Mouse (Mus musculus) layer of hippocampus, postnatal 14 days (tissue): ENCODE measurements around the gene Tmem164. TPM values are rescaled to one million over a fixed set of nuclear protein-coding genes. Genes with fewer than 3 reads are reported as not detected.

ENCODE experiments used
- DNase-seq, 2 experiments: peaks; one replicate each; pipeline ENCODE4 v3.0.0; 2021 to 2022; ENCODE audit warnings: low spot score in 2 of 2, mixed read lengths in 1 of 2
- total RNA-seq, 2 experiments: library from RNA; stranded (reverse); gene quantifications; 2 replicates each; pipeline ENCODE4 v1.2.3; 2021

Gene Tmem164
- total RNA-seq, 2 experiments from 2014 or later = 25.8 to 27.0 TPM

GRCm38 (mm10) chrX:142825309-142825708 lies 144.1 kb downstream of the Tmem164 start:
- DNase-seq = no peak

GRCm38 (mm10) chrX:142827644-142828043 lies 146.4 kb downstream of the Tmem164 start:
- DNase-seq = no peak

DNA sequence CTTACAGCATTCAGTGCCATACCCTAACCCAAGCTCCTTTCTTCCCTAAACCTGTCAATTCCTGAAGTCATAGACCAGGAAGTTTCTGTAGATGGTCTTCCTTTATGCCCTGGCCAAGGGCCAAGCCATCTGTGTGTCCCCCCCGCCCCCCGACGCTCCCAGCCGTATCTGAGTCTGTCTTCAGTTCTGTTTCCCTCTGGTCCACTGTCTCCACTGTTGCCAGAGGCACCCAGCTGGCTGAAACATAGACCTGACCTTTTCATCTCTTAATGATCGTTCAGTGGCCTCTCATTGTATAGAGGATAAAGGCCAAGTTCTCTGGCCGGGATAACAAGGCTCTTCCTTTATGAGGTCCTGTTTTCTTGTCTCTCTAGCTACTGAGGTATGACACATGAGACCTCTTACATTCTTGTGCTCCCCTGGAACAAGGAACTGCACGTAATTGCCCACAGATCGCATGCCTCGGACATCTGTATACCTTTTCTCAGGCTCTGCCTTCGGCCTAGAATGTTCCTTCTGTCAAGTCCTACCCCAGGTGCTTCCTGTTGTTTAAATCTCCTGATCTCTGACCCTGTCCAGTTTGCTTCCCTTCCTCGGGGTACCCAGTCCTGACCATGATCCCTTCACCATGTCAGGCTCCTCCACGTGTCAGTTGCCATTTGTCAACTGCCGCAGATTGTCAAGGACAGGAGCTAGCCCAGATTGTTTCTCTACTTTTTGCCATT lies 147.1 kb downstream of the Tmem164 start:
- DNase-seq = no peak

DNA sequence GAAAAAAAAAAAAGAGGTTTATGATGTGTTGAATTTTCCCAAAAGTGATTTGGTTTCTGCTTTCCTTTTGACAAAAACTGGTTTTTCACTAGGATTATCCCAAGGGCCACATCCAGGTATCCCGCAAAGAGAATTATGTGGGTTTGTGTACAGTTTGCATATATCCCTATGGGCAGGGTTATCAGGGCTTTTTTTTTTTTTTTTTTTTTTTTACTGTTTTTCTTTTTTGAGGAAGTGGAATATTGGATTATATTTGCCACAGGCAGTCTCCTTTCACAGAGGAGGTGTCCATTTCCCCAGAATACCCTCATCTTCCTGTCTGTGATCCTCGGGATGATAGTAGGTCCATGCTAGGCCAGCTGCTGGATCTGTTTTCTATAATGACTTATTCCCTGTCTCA lies 148.1 kb downstream of the Tmem164 start:
- DNase-seq = no peak

DNA sequence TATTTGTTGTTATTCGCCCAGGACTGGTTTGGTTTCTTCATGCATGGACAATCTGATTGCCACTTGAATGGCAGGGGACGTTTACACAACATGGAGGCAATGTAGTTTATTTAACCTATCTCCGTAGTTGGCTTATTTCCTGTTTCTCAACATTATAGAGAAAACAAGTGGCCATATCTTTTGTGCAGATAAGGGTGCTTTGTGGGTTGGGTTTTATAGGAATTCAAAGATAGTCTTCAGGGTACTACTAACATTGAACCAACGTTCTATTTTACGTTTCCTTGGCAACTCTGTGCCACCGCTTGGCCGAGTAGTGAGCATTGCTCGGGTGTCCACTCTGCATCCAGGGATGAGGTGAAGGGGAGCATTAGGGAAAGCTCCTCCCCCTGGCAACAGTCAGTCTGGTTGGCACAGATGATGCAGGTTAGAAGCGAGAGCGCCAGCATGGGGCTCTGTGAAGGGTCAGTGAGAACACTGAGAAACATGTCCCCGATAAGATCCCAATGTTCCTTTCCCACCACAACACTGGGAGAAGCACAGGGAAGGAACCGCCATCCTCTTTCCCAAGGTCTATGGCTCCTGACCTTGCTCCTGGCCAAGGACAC lies 148.8 kb downstream of the Tmem164 start:
- no peak for DNase-seq

DNA sequence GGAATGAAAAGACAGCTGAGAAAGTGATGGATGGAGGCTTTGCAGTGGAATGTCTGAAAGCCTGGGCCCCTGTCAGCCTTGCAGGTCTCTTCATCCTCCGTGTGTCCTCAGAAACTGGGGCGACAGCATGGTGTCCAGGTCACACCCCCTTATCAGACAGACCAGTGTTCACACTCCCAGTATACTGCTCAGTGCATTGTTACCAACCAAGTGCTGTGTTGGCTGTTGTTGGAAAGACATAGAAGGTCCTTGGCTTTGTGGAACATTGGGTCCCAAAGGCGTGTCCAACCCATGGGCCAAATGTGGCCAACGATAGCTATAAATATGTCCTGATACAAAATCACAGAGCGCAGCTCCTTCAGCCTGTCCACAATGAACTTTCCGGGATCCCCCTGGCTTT lies 149.4 kb downstream of the Tmem164 start:
- DNase-seq = no peak

DNA sequence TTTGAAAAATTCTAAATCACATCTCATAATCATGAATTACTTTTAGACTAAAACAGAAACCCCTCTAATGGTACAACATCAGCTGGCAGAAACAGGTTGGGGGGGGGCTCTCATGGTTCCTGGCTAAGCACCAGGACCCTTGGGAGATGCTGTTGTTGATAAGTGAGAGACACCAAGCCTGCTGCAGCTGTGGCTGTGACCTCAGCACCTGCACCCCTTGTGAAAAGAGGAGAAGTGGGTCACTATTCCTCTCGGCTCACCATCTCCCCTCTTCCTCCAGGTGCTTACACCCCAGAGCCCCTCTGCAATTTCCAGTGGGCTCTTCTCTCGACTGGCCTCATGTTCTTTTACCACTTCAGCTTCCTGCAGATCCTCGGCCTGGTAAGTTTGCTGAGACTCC lies 151.0 kb downstream of the Tmem164 start:
- DNase-seq = no peak

DNA sequence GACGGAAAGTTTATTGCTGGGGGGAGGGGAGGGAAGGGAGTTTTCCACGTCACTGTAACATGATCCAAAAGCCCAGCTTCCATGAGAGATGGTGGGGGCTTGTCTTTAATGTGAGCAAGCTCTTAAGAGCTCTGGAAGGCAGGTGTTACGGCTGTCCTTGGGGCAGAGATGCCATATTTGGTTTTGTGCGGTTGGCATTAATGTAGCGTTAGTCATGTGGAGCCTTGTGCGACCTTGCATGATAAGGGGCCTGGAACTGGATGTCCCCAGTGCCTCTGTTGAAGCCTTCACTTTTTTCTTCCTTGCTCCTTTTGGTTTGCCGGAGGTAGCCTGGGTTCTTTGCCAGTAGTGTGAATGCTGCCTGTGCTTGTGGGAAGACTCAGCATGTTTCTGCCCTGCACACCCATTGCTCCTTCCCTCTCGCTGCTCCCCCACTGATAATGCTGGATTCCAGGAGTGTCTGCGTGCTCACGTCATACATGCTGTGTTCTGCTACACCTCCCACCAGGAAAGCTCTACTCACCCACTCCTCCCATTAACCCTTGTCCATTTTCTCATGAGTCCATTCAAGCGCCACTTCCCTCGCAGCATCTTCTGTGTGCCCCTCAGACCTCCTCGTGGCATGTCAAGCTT lies 152.1 kb downstream of the Tmem164 start:
- no peak for DNase-seq

GRCm38 (mm10) chrX:142834807-142835206 lies 153.6 kb downstream of the Tmem164 start:
- DNase-seq = no peak

DNA sequence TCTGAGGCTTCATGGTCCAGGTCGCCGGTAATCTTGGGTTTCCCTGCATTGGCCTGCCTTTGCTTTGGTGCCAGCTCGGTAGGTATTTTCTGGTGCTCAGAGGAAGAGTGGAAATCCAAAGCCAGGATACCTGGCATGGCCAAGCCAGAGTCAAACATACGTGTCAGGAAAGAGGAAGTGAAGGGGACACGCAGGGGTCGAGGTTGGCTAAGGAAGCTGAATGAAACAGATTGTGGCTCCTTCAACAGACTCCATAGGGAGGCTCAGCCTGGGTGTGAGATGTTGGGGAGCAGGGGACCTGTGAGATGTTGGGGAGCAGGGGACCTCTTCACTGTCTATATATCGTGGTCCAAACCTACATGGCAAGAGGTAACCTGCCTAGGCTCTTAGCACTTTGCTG lies 155.2 kb downstream of the Tmem164 start:
- DNase-seq = no peak

DNA sequence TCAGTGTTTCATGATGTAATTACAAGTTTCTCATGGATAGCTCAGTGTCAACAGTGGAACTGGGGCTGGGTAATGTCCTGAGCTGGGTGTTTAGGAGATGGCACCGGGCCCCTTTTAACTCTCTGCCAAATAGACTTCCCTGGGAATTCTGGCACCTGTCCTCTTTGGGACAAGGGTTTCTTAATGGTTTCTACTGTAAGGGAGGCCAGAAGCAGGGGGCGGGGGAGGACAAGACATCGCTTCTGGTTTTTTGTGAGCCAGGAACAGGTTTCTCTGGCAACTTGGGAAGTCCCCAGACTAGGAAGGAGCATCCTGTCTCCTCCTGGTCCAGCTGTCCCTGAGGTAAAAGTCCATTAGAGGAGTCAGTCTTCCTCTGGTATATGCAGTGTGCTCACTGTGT lies 156.1 kb downstream of the Tmem164 start:
- DNase-seq = no peak

- no peak for DNase-seq
Observed at GRCm38 (mm10) chrX:142838841-142839240, 157.6 kb downstream of the Tmem164 start.

DNA sequence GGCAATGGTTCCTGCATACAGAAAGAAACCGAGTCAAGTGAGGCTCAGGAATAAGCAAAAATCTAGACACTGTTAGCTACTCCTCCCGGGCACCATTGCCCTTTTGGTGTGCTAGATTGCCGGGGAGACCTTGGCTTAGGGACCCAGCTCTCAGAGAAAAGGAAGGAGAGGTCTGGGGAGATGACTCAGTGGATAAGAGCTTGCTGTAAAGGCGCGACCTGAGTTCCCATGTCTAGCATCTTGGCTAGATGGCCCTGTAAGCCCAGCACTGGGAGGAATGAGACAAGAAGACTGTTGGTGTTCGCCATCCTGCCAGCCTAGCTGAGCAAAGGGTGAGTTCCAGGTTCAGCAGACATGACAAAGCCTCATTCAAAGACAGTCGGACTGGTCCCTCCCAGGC lies 158.2 kb downstream of the Tmem164 start:
- no peak for DNase-seq

DNA sequence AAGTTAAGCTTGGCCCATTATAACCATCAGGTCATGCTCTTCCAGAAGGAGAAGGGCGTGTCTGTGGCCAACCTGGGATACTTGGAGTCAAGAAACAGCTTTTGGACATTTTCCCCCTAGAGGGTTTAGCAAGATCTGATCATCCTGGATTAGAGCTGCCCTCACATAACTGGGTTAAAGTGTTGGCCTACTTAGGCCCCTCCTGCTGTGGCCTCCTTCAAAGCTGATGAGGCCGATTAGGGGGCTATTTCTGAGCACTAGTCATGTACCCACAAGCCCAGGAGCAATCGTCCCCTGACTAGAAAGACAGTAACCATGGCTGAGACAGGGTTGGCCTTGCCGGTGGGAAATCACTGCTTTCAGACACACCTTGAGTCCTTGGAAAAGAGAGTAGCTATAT lies 160.7 kb downstream of the Tmem164 start:
- DNase-seq = no peak

- DNase-seq = no peak
Observed at GRCm38 (mm10) chrX:142846266-142846665, 165.1 kb downstream of the Tmem164 start.

DNA sequence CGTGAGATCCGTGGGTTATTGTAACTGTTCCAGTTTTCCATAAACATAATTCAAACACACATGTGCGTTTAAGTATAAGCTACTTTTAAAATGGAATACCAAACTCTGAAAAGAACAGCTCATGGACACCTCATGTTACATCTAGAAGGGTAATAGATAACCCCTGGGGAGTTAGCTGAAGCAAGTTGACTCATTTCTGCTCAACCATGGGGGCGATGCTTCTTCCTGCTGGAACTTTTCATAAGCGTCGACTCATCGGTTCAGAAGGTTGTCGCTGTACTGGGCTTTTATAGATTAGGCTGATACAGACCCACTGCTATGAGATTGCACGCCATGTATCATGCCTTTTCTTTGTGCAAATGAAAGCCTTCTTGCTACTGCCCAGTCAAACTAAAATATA lies 166.8 kb downstream of the Tmem164 start:
- no peak for DNase-seq

- DNase-seq = no peak
Observed at GRCm38 (mm10) chrX:142869844-142870243, 188.6 kb downstream of the Tmem164 start.

DNA sequence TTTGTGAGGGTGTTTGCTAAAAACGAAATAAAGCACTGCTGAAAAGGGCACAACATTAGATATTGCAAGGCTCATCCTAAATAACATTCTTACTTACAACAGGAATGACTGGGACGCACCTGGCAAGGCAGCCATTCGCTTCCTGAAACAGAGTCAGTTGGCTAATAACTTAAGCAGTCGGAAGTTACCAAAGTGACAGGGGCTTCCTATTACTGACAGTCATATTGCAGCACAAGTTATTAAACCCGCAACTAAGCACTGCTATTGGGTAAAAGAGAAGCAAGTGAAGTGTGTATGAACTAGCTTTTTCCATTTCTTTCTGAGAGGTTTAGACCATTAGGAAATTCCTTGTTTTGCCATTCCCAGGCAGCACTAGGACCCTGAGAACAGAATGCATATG lies 201.0 kb downstream of the Tmem164 start:
- no peak for DNase-seq

- no peak for DNase-seq
Observed at GRCm38 (mm10) chrX:142883593-142883992, 202.4 kb downstream of the Tmem164 start.

- DNase-seq = no peak
Observed at GRCm38 (mm10) chrX:142885962-142886361, 204.8 kb downstream of the Tmem164 start.
